Mouse (Mus musculus) liver, embryonic 14.5 days (tissue): ENCODE measurements at regions not wholly inside any gene's neighbourhood (a gene's known extent, or its start where the extent isn't known, plus 50 kb on each side); places are given as distances from the start of the nearest gene placed in this dataset.

Experiments
- ATAC-seq: fragments of 200-750 bp; cut with Nextera tagmentation; 2 replicates; pipeline ENCODE4 v1.8.0; 2017; ENCODE audit warnings: moderate number of reproducible peaks, mild to moderate bottlenecking, moderate library complexity; ENCODE audit not compliant: insufficient read depth
- DNase-seq, 3 experiments: peaks; one replicate each; pipeline ENCODE4 v3.0.0-alpha.2; 2012 to 2013; ENCODE audit warnings: low read depth in 3 of 3, low spot score in 3 of 3
- H3K27ac ChIP-seq: fragments of 300-500 bp; sonication (generic); 2 replicates; pipeline ENCODE4 v1.5.1; 2014; ENCODE audit warnings: moderate library complexity, mild to moderate bottlenecking, control low read depth, inconsistent platforms
- H3K27me3 ChIP-seq: fragments of 300-500 bp; sonication (generic); 2 replicates; pipeline ENCODE4 v1.6.1; 2014; ENCODE audit warnings: mild to moderate bottlenecking, low read length, moderate library complexity; ENCODE audit not compliant: control insufficient read depth, insufficient read depth
- H3K36me3 ChIP-seq: fragments of 300-500 bp; sonication (generic); replicated peaks from 2 replicates; pipeline ENCODE4 v1.6.1; 2014; ENCODE audit warnings: low read depth; ENCODE audit not compliant: control insufficient read depth, insufficient read depth
- H3K4me1 ChIP-seq, 2 experiments: fragments of 200-500 bp in 1 of 2; fragments of 300-500 bp in 1 of 2; sonication (generic) in 1 of 2; replicated peaks; 2 replicates each; pipeline ENCODE4 v1.6.1; 2012 to 2014; ENCODE audit warnings: antibody characterized with exemption in 1 of 2, inconsistent platforms in 1 of 2, low read length in 1 of 2; ENCODE audit not compliant: control insufficient read depth in 2 of 2, insufficient read depth in 2 of 2
- H3K4me2 ChIP-seq: fragments of 300-500 bp; sonication (generic); 2 replicates; pipeline ENCODE4 v1.6.1; 2014; ENCODE audit warnings: low read depth, mild to moderate bottlenecking, control low read depth, moderate library complexity
- H3K4me3 ChIP-seq, 2 experiments: fragments of 200-500 bp in 1 of 2; fragments of 300-500 bp in 1 of 2; sonication (generic) in 1 of 2; 2 replicates each; pipeline ENCODE4 v1.5.1; 2012 to 2014; ENCODE audit warnings: low read depth in 2 of 2, low read length in 2 of 2, mild to moderate bottlenecking in 2 of 2, control low read depth in 1 of 2, inconsistent platforms in 1 of 2, moderate library complexity in 1 of 2; ENCODE audit not compliant: insufficient read depth in 1 of 2
- H3K9ac ChIP-seq: fragments of 300-500 bp; sonication (generic); replicated peaks from 2 replicates; pipeline ENCODE4 v1.6.1; 2014; ENCODE audit warnings: mild to moderate bottlenecking, control low read depth, moderate library complexity
- H3K9me3 ChIP-seq: fragments of 300-500 bp; sonication (generic); 2 replicates; pipeline ENCODE4 v1.6.1; 2016; ENCODE audit warnings: low read length, mixed read lengths; ENCODE audit not compliant: control insufficient read depth
- CTCF ChIP-seq: IDR thresholded peaks from 2 replicates; pipeline ENCODE4 v1.5.1; 2016; ENCODE audit warnings: antibody characterized with exemption, low read depth, control low read depth
- EP300 ChIP-seq: IDR thresholded peaks from 2 replicates; pipeline ENCODE4 v1.6.1; 2016; ENCODE audit warnings: antibody characterized with exemption, low read depth
- WGBS: fragments of 180-500 bp; shearing (Covaris S2); extraction: QIAGEN DNeasy Blood & Tissue Kit; methylation state at CpG from one replicate; pipeline ENCODE4 v1.1.7; 2014; ENCODE audit not compliant: insufficient replicate concordance; 5-methylcytosine and 5-hydroxymethylcytosine counted together

- no peak overlapping the region for H3K27ac ChIP-seq
- DNase-seq (no peak), ATAC-seq (no peak)
- 67% methylated on average over 15 of the region's 15 CpGs for WGBS
- H3K9me3 ChIP-seq, result no peaks in the 10 kb centered on the region
- H3K4me3 ChIP-seq, result no peak overlapping the region
- no peak overlapping the region for H3K9ac ChIP-seq
- no peaks in the 10 kb centered on the region for H3K4me1 ChIP-seq
- no peaks in the 10 kb centered on the region for H3K27me3 ChIP-seq
- H3K36me3 ChIP-seq, result no peaks in the 10 kb centered on the region
- no peak for TF ChIP-seq CTCF
- no peak for TF ChIP-seq EP300
- H3K4me2 ChIP-seq, result no peak overlapping the region
Measured at GRCm38 (mm10) chr13:44362293-44363005, 366.8 kb upstream of the Jarid2 start.

GRCm38 (mm10) chr13:44363016-44363415, 366.3 kb upstream of the Jarid2 start:
- no peaks in the 10 kb centered on the region for H3K36me3 ChIP-seq
- H3K27ac ChIP-seq, result no peak overlapping the region
- no peak overlapping the region for H3K4me2 ChIP-seq
- WGBS, result 35% methylated on average over 2 of the region's 2 CpGs
- no peaks in the 10 kb centered on the region for H3K27me3 ChIP-seq
- DNase-seq (no peak), ATAC-seq (no peak)
- H3K9me3 ChIP-seq, result no peaks in the 10 kb centered on the region
- TF ChIP-seq CTCF (no peak), EP300 (no peak)
- H3K9ac ChIP-seq, result no peak overlapping the region
- no peaks in the 10 kb centered on the region for H3K4me1 ChIP-seq
- no peak overlapping the region for H3K4me3 ChIP-seq

GRCm38 (mm10) chr13:44369301-44369700, 360.0 kb upstream of the Jarid2 start:
- TF ChIP-seq EP300, result no peak
- no peak for TF ChIP-seq CTCF
- Histone ChIP-seq H3K36me3 (no peaks in the 10 kb centered on the region), H3K27ac (no peak overlapping the region), H3K4me1 (no peaks in the 10 kb centered on the region), H3K27me3 (no peaks in the 10 kb centered on the region), H3K9me3 (no peaks in the 10 kb centered on the region), H3K9ac (no peak overlapping the region), H3K4me3 (no peak overlapping the region), H3K4me2 (no peak overlapping the region)
- no peak for ATAC-seq
- no peak for DNase-seq
- 63% methylated on average over 7 of the region's 7 CpGs for WGBS

- H3K9ac ChIP-seq, result no peak overlapping the region
- DNase-seq (no peak), ATAC-seq (no peak)
- WGBS, result 23% methylated on average over 6 of the region's 6 CpGs
- no peaks in the 10 kb centered on the region for H3K27me3 ChIP-seq
- no peak overlapping the region for H3K4me3 ChIP-seq
- H3K9me3 ChIP-seq, result no peaks in the 10 kb centered on the region
- no peaks in the 10 kb centered on the region for H3K4me1 ChIP-seq
- H3K4me2 ChIP-seq, result no peak overlapping the region
- TF ChIP-seq CTCF, result no peak
- no peak for TF ChIP-seq EP300
- no peaks in the 10 kb centered on the region for H3K36me3 ChIP-seq
- H3K27ac ChIP-seq, result no peak overlapping the region
Measured at GRCm38 (mm10) chr13:44372361-44372877, 356.9 kb upstream of the Jarid2 start.

- WGBS, result 22% methylated on average over 13 of the region's 13 CpGs
- TF ChIP-seq CTCF, result no peak
- no peak for TF ChIP-seq EP300
Measured at GRCm38 (mm10) chr13:44375476-44376159, 353.7 kb upstream of the Jarid2 start.

More at GRCm38 (mm10) chr13:44375476-44376159, 353.7 kb upstream of the Jarid2 start:
- no peak overlapping the region for H3K27ac ChIP-seq
- no peak overlapping the region for H3K4me2 ChIP-seq
- no peaks in the 10 kb centered on the region for H3K36me3 ChIP-seq
- no peak for DNase-seq
- H3K9ac ChIP-seq, result no peak overlapping the region
- no peaks in the 10 kb centered on the region for H3K9me3 ChIP-seq
- H3K4me3 ChIP-seq, result no peak overlapping the region
- H3K27me3 ChIP-seq, result no peaks in the 10 kb centered on the region
- no peak for ATAC-seq
- no peaks in the 10 kb centered on the region for H3K4me1 ChIP-seq
